Mouse (Mus musculus): ENCODE data around the gene Tbc1d1.

Gene Tbc1d1

DNA sequence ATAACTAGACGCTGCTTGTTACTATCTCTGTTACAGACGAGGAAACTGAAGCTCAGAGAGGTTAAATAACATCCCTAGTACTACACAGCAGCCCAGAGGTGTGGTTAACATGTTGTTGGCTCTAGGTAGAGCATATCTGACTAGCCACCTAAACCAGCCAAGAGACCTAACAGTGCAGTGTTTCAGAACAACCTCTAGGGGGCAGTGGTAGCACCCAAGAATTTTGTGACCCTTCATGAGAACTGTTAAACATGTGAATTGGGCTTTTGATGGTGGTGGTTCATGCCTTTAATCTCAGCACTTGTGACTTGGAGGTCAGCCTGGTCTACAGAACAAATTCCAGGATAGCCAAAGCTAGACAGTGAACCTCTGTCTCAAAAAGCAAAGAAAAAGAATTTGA, 46.2 kb downstream of the Tbc1d1 start:
- DNase-seq (ENCODE audit: inconsistent age in 2 of 2, low spot score in 1 of 2) = peak; percentile 38 to 80

DNA sequence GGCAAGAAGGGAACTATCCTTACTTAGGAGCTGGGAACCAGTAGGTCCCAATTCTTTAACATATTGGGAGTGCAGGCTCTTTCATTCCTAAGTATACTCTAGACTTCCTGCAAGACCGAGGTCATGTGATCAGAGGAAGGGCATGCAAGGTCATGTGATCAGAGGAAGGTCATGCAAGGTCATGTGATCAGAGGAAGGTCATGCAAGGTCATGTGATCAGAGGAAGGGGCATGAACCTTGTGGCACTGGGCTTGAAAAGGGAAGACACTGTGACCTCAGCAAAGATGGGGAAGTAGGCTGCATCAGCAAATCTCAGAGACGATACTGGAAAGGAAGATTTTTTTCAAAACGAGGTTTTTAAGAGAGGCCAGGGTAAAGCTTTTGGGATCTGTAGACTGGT, 49.5 kb downstream of the Tbc1d1 start:
- DNase-seq (ENCODE audit: inconsistent age in 2 of 2, low spot score in 1 of 2) = peak in 1 of 2 experiments; percentile 37

DNA sequence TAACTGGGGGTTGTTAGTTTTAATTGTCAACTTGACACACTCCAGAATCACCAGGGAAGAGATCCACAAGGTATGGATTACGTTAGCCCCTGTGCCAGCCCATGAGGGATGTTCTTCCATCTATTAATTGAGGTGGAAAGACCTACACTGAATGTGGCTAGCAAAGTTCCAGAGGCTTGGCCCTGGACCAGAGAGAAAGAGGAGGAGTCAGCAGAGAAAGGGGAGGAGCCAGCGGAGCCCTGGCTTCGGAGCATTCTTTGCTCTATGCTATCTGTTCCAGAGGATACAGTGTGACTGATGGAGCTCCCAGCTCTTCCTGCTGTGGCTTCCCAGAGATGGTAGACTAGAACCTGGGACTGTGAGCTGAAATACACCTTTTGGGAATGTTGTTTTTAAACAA, 50.3 kb downstream of the Tbc1d1 start:
- DNase-seq (ENCODE audit: inconsistent age in 2 of 2, low spot score in 1 of 2) = no peak

DNA sequence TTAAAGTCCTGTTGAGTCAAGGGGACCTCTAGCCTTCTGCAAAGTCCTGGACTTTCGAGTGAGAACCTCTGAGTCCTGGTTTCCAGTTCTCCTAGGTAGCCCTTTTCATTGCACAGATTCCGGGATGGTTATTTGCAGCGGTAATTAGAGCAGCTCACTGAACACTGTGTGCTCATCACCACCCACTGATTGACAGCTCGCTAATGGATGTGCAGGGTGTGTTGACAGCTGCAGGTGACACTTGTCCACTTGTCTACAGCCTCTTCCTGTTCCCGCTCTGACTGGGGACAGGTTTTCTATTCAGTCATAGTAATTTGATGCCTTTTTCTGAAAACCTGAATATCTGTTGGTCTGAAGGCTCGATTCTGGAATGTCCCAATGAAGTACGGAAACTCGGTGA, 50.8 kb downstream of the Tbc1d1 start:
- no peak for DNase-seq (ENCODE audit: inconsistent age in 2 of 2, low spot score in 1 of 2)

DNA sequence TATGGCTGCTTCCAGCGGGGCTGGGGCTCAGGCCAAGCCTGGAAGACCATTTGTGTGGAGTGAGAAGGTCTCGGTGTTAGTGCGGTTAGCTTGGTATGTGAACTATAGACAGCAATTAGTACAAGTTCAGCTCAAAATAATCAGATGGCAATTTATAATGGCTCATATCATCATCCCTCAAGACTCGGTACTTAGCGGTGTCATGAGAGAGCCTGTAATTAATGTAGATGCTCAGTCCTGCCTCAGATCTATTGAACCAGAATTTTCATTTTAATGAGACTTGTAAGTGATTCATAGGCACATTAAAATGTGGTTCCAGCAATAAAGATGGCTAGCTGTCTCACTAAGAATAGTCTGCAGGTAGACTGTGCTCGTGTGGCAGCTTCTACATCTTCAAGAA, 51.7 kb downstream of the Tbc1d1 start:
- no peak for DNase-seq (ENCODE audit: inconsistent age in 2 of 2, low spot score in 1 of 2)

DNA sequence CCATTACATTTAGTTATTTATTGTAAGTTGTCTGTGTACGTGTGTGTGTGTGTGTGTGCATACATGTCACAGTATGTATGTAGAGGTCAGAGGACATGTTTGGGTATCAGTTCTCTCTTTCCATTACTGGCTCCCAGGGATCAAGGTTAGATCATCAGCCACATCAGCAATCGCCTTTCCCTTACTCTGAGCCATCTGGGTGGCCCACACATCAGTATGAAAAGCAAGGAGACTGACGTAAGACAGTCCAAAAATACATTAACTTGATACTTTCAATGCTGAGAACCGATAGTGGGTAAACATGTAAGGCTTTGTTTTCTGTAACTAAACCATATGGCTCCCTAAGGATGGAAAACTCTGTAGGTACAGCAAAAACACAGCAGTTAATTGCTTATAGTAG, 54.7 kb downstream of the Tbc1d1 start:
- DNase-seq (ENCODE audit: inconsistent age in 2 of 2, low spot score in 1 of 2) = no peak

DNA sequence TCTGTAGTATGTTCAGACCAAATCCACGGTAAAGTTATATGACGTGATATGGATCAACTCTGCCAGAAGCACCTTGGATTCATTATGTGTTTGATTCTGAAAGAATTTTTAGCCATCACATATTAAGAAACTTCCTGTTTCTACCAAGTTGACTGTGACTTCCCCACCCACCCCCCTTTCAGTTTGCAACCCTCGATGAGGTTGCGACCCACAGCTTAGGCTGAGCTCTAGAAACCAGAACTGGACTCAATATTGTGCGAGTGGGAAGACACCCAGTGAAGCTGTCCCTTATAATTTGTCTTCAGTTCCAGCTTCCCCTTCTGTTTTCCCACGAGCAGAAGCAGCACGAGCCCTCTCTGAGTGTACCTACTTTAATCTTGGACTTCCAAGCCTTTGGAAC, 55.2 kb downstream of the Tbc1d1 start:
- no peak for DNase-seq (ENCODE audit: inconsistent age in 2 of 2, low spot score in 1 of 2)

- peak; percentile 45 to 69 for DNase-seq (ENCODE audit: inconsistent age in 2 of 2, low spot score in 1 of 2)
Observed at GRCm38 (mm10) chr5:64212206-64212605, 56.1 kb downstream of the Tbc1d1 start.

DNA sequence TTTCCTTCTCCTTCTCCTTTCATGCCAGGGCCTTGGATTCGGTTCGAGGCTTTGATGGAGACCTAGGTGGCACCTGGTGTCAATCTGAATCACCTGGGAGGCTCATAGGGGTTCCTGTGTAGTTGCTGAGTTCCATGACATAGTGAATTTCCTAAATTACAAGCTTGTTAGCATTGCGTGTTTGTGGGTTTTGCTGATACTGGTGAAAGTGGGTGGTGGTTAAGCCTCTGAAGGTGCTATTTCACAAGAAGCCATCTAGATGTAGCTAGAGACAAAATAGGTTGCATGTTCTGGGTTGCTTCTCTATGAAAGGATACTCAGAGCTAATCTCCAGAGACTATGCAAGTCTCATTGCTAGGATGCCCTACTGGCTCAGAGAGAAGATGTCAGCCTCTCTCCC, 56.5 kb downstream of the Tbc1d1 start:
- DNase-seq (ENCODE audit: inconsistent age in 2 of 2, low spot score in 1 of 2) = no peak

DNA sequence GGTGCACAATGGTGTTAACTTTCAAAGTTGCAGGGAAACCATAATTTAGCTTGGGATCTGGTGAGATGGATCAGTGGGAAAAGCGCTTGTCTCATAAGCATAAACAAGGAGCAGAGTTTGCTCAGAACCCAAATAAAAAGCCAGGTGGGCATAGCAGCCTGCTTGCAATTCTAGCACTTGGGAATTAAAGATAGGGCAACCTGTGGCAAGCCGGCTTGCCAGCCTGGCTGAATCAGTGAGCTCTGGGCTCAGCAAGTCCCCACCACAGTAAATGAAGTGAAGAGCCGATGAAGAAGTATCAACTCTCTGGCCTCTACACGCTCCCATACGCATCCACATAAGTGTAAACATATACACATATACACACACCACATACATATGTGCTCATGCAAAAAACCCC, 59.7 kb downstream of the Tbc1d1 start:
- DNase-seq (ENCODE audit: inconsistent age in 2 of 2, low spot score in 1 of 2) = no peak

- no peak for DNase-seq (ENCODE audit: inconsistent age in 2 of 2, low spot score in 1 of 2)
Observed at GRCm38 (mm10) chr5:64216326-64216725, 60.2 kb downstream of the Tbc1d1 start.

- DNase-seq (ENCODE audit: inconsistent age in 2 of 2, low spot score in 1 of 2) = no peak
Observed at GRCm38 (mm10) chr5:64217256-64217655, 61.2 kb downstream of the Tbc1d1 start.

GRCm38 (mm10) chr5:64217816-64218602, 61.9 kb downstream of the Tbc1d1 start:
- no peak for DNase-seq (ENCODE audit: inconsistent age in 2 of 2, low spot score in 1 of 2)

GRCm38 (mm10) chr5:64218603-64218999, 62.5 kb downstream of the Tbc1d1 start:
- DNase-seq (ENCODE audit: inconsistent age in 2 of 2, low spot score in 1 of 2) = no peak

- DNase-seq (ENCODE audit: inconsistent age in 2 of 2, low spot score in 1 of 2) = no peak
Observed at GRCm38 (mm10) chr5:64220776-64221175, 64.7 kb downstream of the Tbc1d1 start.

DNA sequence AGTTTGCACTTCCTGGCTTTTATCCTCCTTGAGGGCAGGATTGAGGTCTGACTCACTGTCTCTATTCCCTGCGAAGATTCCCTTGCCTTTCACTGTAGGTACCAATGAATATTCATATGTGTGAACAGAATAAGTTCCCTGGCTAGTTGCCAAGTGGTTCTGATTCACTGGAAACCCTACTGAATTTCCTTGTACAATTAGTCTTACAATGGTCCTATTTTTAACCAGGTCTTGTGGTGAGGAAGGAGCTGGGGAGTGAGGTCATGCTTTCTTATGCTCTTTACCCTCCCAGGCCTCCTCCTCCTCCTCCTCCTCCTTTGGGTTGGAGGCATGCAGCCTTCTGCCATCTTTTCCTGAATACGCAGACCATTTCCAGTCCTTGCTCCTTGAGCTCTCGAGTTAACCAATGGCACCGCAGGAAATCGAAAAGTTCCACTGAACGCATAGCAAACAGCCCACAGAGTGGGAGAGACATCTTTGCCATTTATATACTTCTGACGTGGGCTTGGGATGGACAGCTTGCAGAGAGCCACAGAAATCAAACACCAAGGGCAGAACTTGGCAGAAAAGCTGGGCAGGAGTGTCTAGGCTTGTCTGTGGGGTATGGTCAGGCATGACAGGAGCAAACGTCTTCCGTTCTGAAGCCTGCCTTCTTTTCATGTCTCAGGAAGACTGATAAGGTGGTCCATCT, 68.8 kb downstream of the Tbc1d1 start:
- DNase-seq (ENCODE audit: inconsistent age in 2 of 2, low spot score in 1 of 2) = no peak

GRCm38 (mm10) chr5:64228252-64228651, 72.1 kb downstream of the Tbc1d1 start:
- no peak for DNase-seq (ENCODE audit: inconsistent age in 2 of 2, low spot score in 1 of 2)

DNA sequence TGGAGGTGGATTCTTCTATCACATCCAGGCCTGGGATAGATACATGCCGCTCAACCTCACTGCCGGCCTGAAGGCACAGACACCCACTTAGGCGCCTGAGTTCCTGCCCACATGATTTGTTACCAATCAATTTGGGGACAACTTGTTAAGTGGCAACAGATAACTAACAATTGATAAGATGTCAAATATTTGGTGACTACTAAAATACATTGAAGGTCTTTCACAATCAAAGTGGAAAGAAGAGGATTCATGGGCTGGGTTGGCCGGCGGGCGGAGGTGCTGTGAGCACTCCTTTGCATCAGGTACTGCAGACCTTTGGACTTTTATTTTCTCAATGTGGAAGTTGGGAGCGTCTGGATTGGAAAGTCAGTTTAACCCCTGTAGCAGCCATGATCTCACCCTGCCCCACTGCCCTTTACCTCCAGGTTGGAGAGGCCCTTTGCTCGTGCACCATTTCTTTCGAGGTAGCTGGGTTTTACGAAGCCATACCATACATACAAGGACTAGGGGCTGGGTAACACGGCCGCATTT, 73.3 kb downstream of the Tbc1d1 start:
- DNase-seq (ENCODE audit: inconsistent age in 2 of 2, low spot score in 1 of 2) = peak; percentile 25 to 30

DNA sequence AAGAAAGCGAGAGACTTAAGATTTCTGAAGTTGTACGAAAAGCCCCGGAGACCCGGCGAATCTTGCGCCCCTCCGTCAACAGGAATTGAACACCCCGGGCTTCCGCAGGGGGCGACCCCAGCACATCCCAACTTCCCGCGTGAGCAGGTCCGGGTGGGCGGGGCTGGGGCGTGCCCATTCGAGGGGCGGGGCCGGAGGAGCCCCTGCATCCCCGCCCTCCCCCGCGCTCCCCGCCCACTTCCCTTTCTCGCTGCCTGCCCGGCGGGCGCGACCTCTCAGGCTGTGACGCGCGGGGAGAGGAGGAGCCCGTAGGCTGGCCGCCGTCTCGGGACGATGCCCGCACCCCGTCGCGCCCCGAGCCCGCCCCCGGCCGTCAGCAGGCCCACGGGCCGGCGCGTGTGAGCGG, 74.0 kb downstream of the Tbc1d1 start:
- peak; percentile 94 to 96 for DNase-seq (ENCODE audit: inconsistent age in 2 of 2, low spot score in 1 of 2)

DNA sequence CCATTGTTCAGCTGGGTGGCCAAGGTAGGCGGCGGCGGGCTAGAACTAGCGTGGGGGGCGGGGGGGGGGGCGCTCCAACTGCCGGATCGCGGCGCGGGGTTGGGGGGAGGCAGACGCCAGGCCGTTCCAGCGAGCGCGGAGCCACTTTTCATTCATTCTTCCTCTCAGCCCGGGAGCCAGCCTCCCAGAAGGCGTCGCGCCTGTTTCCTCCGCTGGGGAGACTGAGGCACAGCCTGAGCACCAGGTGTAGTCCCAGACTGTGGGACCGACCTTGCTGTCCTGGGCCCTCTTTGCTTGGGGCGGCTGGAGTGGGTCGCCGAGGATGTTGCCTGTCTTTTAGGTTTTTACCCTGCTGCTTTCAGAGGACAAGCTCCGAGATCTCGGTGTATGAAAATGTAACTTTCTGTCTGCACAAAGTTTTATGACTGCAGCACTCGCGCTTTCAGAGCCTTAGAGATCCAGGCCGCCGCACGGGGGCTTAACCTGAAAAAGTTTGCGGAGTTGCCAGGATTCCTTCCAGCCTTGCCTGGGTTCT, 74.5 kb downstream of the Tbc1d1 start:
- peak in 1 of 2 experiments; percentile 74 for DNase-seq (ENCODE audit: inconsistent age in 2 of 2, low spot score in 1 of 2)

DNA sequence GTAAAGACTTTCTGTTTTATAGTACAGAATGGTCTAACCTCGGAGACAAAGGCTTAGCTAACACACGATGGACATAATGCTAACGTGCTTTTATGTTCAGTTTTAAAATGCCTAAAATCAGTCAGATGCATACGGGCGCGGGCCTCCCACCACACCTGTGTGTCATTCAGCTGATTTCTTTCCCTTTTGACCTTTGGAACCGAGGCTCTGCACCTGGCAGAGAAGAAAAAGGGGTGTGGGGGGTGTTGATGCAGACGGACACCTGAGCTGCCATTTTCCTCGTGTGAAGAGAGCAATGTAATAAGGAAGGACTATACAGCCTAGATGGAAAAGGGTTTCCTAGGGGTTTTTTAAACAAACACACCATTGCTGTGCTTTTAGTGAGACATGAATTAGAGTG, 76.8 kb downstream of the Tbc1d1 start:
- no peak for DNase-seq (ENCODE audit: inconsistent age in 2 of 2, low spot score in 1 of 2)

Measured in adrenal gland, adult (tissue).